Mouse (Mus musculus) myocyte (in vitro differentiated cells): Measurements from ENCODE around the gene Rnf224.

Experiments
- CEBPB ChIP-seq: IDR thresholded peaks from 2 replicates; pipeline ENCODE4 v1.6.1; 2011; ENCODE audit warnings: mild to moderate bottlenecking, moderate library complexity; ENCODE audit not compliant: poor library complexity, insufficient read depth, severe bottlenecking
- E2F4 ChIP-seq: IDR thresholded peaks from one replicate; pipeline ENCODE4 v1.6.1; 2011; ENCODE audit warnings: mild to moderate bottlenecking, control low read depth, moderate library complexity; ENCODE audit not compliant: insufficient read depth
- MAX ChIP-seq: IDR thresholded peaks from one replicate; pipeline ENCODE4 v1.6.1; 2011; ENCODE audit warnings: low read depth, mild to moderate bottlenecking, control low read depth
- MYOD1 ChIP-seq, 3 experiments: IDR thresholded peaks; one replicate each; pipeline ENCODE4 v1.6.1; 2011; ENCODE audit warnings: control low read depth in 2 of 3, low read depth in 2 of 3, mild to moderate bottlenecking in 2 of 3, moderate library complexity in 1 of 3; ENCODE audit not compliant: insufficient read length in 2 of 3, control insufficient read depth in 1 of 3
- MYOG ChIP-seq, 3 experiments: IDR thresholded peaks; one replicate each; pipeline ENCODE4 v1.6.1; 2011; ENCODE audit warnings: control low read depth in 2 of 3, low read depth in 2 of 3, mild to moderate bottlenecking in 2 of 3; ENCODE audit not compliant: insufficient read length in 2 of 3, control insufficient read depth in 1 of 3, insufficient read depth in 1 of 3
- POLR2A ChIP-seq: IDR thresholded peaks from one replicate; pipeline ENCODE4 v1.6.1; 2011; ENCODE audit warnings: low read depth, mild to moderate bottlenecking, control low read depth, moderate library complexity; ENCODE audit not compliant: insufficient read length
- POLR2AphosphoS2 ChIP-seq: IDR thresholded peaks from one replicate; pipeline ENCODE4 v1.6.1; 2011; ENCODE audit warnings: low read depth, control low read depth; ENCODE audit not compliant: insufficient read length
- REST ChIP-seq: IDR thresholded peaks from one replicate; pipeline ENCODE4 v1.6.1; 2011; ENCODE audit warnings: mild to moderate bottlenecking, control low read depth, moderate library complexity; ENCODE audit not compliant: insufficient read depth, insufficient read length
- SRF ChIP-seq: IDR thresholded peaks from one replicate; pipeline ENCODE4 v1.6.1; 2011; ENCODE audit warnings: low read depth; ENCODE audit not compliant: control insufficient read depth, insufficient read length
- TCF12 ChIP-seq: IDR thresholded peaks from one replicate; pipeline ENCODE4 v1.6.1; 2011; ENCODE audit warnings: mild to moderate bottlenecking, control low read depth; ENCODE audit not compliant: poor library complexity, insufficient read depth, severe bottlenecking
- TCF3 ChIP-seq: IDR thresholded peaks from one replicate; pipeline ENCODE4 v1.6.1; 2011; ENCODE audit warnings: low read depth, control low read depth; ENCODE audit not compliant: insufficient read length
- USF1 ChIP-seq: IDR thresholded peaks from one replicate; pipeline ENCODE4 v1.6.1; 2011; ENCODE audit warnings: low read depth, mild to moderate bottlenecking, control low read depth, moderate library complexity

GRCm38 (mm10) chr2:25278928-25279882, 42.6 kb upstream of the Rnf224 start:
- TF ChIP-seq MYOG (IDR thresholded peaks at IDR 0.05; ENCODE audit: control insufficient read depth in 1 of 3, insufficient read depth in 1 of 3, insufficient read length in 2 of 3, low read depth in 2 of 3) (no peak), POLR2A (no peak), CEBPB (no peak), POLR2AphosphoS2 (no peak), SRF (no peak), USF1 (no peak), TCF12 (no peak), E2F4 (no peak), MAX (no peak), MYOD1 (IDR thresholded peaks at IDR 0.05; ENCODE audit: control insufficient read depth in 1 of 3, insufficient read length in 2 of 3, low read depth in 2 of 3) (no peak), REST (no peak), TCF3 (no peak)
